Mouse (Mus musculus): Measurements from ENCODE around the gene Zcchc8. TPM values are rescaled to one million over a fixed set of nuclear protein-coding genes. Genes with fewer than 3 reads are reported as not detected.

Gene Zcchc8
- 98.1 TPM for polyA plus RNA-seq (2017; shearing (Covaris generic))

DNA sequence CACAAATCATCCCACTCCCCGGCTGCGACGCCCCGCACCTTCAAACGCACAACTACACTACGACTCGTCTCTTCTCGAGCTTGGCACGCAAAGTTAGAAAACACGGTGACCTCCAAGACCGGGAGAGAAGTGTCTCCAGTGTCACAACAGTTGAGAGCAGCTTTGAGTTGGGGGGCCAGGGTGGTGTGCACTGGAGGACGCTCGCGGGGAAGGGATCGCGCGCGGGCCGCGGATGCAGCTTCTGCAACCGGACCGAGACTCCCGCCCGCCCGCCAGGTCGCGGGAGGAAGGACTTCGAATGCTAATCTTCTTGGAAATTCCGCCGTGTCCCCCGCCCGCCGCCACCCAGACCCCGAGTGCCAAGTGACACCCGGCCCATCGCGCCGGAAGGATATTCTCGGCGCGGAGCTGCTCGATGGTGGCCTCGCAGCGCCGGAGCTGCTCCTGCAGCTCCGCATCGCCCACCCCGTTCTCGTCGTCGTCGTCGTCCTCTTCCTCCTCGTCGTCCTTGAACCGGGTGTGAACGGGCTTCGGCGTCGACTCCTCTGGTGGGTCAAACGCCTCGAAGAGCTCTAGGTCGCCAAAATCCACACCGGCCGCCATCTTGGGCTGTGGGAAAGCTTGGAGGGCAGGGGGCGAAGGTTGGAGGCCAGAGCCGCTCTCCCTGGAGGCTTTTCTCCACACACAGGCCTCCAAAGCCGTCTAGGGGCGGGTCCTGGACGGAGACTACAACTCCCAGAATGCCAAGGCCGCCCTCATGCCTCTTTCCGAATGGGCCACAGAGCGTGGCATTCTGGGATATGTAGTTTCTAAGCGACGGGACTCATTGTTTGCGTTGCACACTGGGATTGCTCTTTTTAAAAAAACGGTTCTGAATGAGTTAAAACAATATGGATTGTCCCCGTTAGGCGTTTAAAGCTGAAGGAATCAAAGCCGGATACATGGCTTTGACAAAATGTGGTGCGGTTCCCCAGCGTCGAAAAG, at the start of gene Zcchc8:
Gene Zcchc8, minus strand, starts transcription at position 773 of the 984 bp plus-strand sequence.

DNA sequence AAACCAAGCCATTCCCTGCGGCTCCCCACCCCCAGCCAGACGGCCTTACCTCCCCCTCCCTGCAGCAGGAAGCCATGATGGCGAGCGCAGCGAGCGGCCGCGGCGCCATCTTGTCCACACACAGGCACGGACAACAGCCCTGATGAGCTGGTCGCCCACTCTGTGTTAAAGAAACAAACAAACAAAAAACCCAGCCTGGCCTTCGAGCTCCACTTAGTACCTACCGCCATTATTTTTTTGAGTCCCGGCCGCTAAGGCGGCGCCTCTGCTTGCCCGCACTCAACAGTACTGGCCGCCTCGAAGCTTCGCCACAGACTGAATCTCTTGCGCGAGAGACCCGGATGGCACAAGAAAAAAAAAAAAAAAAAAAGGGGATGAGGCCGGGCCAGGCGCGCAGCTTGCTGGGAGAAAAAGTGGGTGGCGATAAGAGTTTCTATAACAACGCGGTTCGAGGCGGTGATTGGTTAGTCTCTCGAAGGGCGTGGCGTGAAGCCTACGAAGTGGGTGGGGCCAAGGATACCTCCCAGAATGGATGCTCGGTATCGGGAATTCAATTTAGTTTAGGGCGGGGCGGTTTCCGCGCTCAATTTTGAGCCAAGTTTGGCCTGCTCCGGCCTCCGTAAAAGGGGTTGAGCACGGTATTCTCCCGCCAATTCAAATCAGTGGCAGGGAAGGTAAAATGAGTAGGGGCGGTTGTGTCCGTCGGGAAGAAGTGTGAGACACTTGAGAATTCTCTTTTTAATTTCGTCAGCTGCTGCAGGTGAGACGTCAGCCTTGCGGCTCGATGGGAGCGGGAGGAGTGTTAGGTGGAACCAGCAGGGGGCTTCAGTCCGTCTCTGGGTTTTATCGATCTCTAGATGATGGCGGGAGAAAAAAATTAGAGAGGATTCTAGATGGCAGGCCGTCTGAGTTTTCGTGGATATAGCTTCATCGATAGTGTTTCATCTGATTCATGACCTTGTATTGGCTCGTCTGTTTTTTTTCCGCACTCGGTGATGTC, 28.5 kb upstream of the Zcchc8 start, which contains the start of the genes Rsrc2 and Kntc1:
Gene Rsrc2, minus strand, starts transcription at position 350 of the 1,000 bp plus-strand sequence.
Gene Kntc1, plus strand, starts transcription at position 652 of the 1,000 bp plus-strand sequence.

DNA sequence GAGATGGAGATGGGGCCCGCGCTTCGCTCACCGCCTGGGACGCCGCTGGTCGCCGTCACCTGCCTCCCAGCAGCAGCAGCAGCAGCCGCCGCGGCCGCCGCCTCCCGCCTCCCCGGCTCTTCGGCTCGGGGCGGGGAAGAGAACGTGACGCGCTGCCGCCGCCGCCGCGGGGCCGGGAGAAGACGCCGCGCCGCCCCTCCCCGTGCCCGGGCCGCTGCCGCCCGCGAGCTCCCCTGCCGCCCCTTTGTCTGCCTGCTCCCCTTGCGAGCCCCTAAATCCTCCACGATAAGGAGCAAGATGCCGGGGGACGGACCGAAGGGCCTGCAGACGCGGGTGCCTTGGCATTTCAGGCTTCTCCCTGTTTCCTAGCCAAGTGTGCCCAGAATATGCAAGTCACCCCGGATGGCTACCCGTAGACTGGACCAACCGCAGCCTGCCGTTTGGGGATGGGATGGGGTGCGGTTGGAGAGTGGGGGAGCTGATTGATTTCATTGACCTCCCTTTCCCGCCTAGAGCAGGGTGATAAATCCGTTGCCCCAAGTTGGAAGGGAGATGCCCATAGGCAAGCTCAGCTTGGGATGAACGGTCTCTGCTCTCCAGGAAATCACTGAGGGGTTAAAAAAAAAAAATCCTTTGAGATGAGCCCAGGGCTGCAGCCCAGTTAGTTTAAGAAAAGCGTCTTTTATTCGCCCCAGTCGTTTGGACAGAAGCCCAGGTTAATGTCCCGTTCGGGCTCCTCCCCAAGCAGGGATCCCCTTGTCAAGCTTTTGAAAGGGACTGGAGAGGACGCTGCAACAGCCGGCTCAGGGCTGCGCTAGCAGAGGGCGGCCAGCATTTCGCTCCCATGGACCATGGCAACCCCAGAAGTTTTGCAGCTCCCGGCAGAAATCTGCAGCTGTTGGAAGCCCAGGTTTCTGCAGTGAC, 36.4 kb downstream of the Zcchc8 start, which contains the start of gene Clip1:
Gene Clip1, minus strand, starts transcription at position 398 of the 924 bp plus-strand sequence.

Other genes with a start within 250 kb of the Zcchc8 start
- gene Lrrc43, start 231.8 kb downstream of the Zcchc8 start, polyA plus RNA-seq (2017; shearing (Covaris generic)) = not detected
- not detected for gene Il31, start 231.6 kb downstream of the Zcchc8 start, polyA plus RNA-seq (2017; shearing (Covaris generic))
- gene B3gnt4, start 210.6 kb downstream of the Zcchc8 start, polyA plus RNA-seq (2017; shearing (Covaris generic)) = 0.14 TPM
- gene Diablo, start 196.9 kb downstream of the Zcchc8 start, polyA plus RNA-seq (2017; shearing (Covaris generic)) = 117 TPM
- 0.95 TPM for gene Gm49027, start 195.6 kb downstream of the Zcchc8 start, polyA plus RNA-seq (2017; shearing (Covaris generic))
- gene Vps33a, start 148.1 kb downstream of the Zcchc8 start, polyA plus RNA-seq (2017; shearing (Covaris generic)) = 49.8 TPM
- 76.0 TPM for gene Clip1, start 36.5 kb downstream of the Zcchc8 start, polyA plus RNA-seq (2017; shearing (Covaris generic))
- gene Rsrc2, start 28.3 kb upstream of the Zcchc8 start, polyA plus RNA-seq (2017; shearing (Covaris generic)) = 176 TPM
- gene Kntc1, start 28.6 kb upstream of the Zcchc8 start, polyA plus RNA-seq (2017; shearing (Covaris generic)) = 1.8 TPM
- gene Hcar2, start 144.4 kb upstream of the Zcchc8 start, polyA plus RNA-seq (2017; shearing (Covaris generic)) = 0.66 TPM
- gene Hcar1, start 158.9 kb upstream of the Zcchc8 start, polyA plus RNA-seq (2017; shearing (Covaris generic)) = not detected
- gene Denr, start 186.1 kb upstream of the Zcchc8 start, polyA plus RNA-seq (2017; shearing (Covaris generic)) = 101 TPM
- 6.6 TPM for gene Gm43518, start 206.3 kb upstream of the Zcchc8 start, polyA plus RNA-seq (2017; shearing (Covaris generic))
- gene Ccdc62, start 209.6 kb upstream of the Zcchc8 start, polyA plus RNA-seq (2017; shearing (Covaris generic)) = 3.4 TPM